Mouse (Mus musculus) testis, adult 10 weeks (tissue): Measurements from ENCODE around the gene Il1r2. TPM values are rescaled to one million over a fixed set of nuclear protein-coding genes. Genes with fewer than 3 reads are reported as not detected.

Experiments
- polyA plus RNA-seq: library from polyadenylated mRNA; stranded (reverse); fragments of 350-450 nt; fragmentation: Illumina TruSeq; extraction: RNeasy Lipid Tissue Mini Kit (QIAGEN cat#74804); gene quantifications from one replicate; pipeline ENCODE4 v1.2.3, GENCODE M21; 2014; ENCODE audit warnings: low read depth, low replicate concordance

Il1r2 gene
- 0.28 TPM for polyA plus RNA-seq

DNA sequence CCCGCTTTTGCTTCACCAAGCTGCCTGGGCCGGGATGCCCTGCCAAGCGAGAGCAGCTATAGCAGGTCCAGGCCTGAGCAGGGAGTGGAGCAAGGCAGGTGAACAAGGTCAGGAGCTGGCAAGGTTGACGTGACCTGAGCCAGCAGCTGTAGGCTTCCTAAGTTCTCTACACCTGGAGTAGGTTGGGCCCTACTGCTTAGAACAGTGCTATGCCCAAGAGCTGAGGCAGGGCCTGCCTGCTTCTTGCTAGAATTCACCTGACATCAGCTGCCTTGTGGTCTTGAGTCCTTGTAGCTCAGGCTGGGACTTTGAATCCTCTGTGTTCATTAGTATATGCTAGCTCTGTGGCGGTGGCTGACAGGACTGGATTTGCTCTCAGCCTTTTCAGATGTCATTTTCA lies at the start of gene Il1r2:
Il1r2 (plus strand) TSS at position 301 of the 400 bp plus-strand sequence.

Other genes starting within 250 kb of the Il1r2 start
- 40.3 TPM for gene Map4k4, start 173.2 kb upstream of the Il1r2 start, polyA plus RNA-seq
- 8.9 TPM for gene Il1r1, start 151.0 kb downstream of the Il1r2 start, polyA plus RNA-seq